Mouse (Mus musculus): ENCODE measurements at regions not wholly inside any gene's neighbourhood (a gene's known extent, or its start where the extent isn't known, plus 50 kb on each side); places are given as distances from the start of the nearest gene placed in this dataset.

DNA sequence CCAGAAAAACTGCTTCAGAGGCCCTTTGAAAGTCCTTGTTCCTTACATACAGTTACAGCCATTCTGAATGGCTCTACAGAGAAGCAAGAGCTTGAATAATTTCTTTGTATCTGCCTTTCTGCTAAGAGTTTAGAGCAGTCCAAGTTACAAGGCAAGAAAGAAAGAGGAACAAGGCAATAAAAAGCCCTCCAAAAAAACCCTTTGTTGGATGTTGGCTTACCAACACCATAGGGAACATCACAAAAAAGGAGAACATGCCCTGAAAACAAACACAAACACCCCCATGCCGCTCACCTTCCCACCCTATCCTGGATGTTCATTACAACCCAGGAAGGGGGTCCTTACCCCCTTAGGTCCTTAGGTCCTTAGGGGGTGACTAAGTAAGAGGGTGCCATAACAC lies 359.2 kb upstream of the Gcfc2 start:
- no peak for DNase-seq (ENCODE audit: extremely low spot score, low spot score)

GRCm38 (mm10) chr6:81586441-81587117 lies 336.9 kb upstream of the Gcfc2 start:
- DNase-seq (ENCODE audit: extremely low spot score, low spot score) = no peak

DNA sequence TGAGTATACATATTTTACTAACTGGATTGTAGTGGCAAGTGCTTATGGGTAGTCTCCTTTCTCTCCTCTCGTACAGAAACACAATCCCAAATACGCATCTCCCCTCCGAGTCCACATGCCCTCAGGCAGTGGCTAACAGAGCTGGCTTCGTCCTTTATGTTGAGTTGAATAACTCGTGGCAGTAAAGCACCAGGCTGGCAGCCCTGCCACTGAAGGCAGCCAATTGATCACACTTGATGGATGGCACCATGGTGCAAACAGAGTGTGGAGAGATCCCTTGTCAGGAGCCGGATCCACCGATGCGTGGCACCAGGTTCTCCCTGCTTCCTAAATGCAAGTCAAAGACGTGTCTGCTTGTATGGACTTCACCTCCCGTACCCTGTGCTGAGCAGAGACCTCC lies 333.7 kb upstream of the Gcfc2 start:
- no peak for DNase-seq (ENCODE audit: extremely low spot score, low spot score)

DNA sequence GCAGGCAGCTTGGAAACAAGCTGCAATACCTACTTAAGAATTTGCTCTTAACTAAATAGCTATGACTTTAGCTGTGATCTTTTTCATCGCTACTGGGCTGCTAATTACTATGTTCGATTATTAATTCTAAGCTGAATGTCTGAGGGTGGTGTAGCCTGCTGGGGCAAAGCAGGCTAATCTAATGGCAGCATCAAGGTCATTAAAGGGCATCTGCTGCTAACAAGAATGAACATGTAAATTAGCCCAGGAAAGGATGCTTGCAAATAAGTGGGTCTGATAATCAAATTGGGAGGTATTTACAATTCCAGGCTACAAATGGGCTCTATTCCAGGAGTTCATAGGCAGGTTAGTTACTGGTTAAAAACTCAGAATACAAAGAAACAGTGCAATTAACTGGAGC lies 327.5 kb upstream of the Gcfc2 start:
- no peak for DNase-seq (ENCODE audit: extremely low spot score, low spot score)

- DNase-seq (ENCODE audit: extremely low spot score, low spot score) = no peak
Observed at GRCm38 (mm10) chr6:81608637-81609036, 314.8 kb upstream of the Gcfc2 start.

DNA sequence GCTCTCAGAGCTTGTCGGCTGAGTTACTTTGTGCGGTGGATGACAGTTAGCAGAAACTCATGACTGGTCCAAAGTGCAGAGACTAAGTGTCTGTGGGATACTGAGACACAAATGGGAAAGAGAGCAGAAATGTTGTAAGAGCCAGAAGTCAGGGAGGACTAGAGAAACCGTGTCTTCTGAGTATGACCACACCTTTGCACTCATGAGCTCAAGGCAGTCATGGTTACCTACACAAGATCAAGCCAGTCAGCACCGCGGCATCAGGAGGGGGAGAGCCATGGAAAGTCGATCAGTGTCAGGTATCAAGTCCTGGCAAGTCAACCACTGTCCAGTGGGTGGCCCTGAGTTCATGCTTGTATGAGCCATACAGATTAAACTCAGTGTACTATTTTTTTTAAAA lies 311.5 kb upstream of the Gcfc2 start:
- DNase-seq (ENCODE audit: extremely low spot score, low spot score) = no peak

GRCm38 (mm10) chr6:81618018-81618417 lies 305.5 kb upstream of the Gcfc2 start:
- DNase-seq (ENCODE audit: extremely low spot score, low spot score) = no peak

GRCm38 (mm10) chr6:81621028-81621427 lies 302.4 kb upstream of the Gcfc2 start:
- no peak for DNase-seq (ENCODE audit: extremely low spot score, low spot score)

GRCm38 (mm10) chr6:81622714-81623113 lies 300.8 kb upstream of the Gcfc2 start:
- DNase-seq (ENCODE audit: extremely low spot score, low spot score) = no peak

DNA sequence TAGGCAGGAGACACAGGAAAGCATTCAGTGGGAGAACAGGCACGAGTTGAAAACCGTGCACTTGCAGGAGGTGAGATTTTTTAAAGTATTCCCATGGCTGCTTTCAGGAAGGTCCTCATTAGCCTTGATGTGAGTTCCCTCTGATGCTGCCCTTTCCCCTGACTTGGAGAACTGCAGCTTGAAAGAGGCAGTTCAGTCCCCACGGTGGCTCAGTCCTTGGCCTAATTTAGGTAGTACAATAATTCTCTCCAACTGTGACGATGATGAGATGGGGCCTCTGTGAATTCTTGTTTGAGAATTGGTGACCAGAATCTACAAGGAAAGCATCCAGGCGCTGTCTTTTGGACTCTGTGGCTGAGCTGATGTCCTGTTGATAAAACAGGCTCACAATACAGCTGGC lies 298.5 kb upstream of the Gcfc2 start:
- no peak for DNase-seq (ENCODE audit: extremely low spot score, low spot score)

DNA sequence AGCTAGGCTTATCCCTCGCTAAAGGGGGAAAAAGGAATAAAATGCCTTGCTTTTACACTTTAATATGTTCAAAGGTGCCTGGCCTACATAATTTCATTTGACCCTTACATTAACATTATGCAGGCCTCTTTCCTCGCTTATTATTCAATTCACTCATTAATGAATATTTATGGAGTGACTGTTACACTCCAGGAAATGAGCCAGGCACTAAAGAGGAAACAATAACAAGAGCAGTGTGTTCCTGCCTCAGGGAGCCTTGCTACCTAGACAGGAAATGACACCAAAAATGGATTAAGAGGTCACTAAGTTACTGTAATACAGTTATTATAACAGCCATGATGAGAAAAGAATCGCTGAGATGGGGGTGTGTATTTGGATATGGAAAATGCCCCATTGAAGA lies 289.9 kb upstream of the Gcfc2 start:
- DNase-seq (ENCODE audit: extremely low spot score, low spot score) = no peak

GRCm38 (mm10) chr6:81647615-81648375 lies 275.7 kb upstream of the Gcfc2 start:
- DNase-seq (ENCODE audit: extremely low spot score, low spot score) = no peak

GRCm38 (mm10) chr6:81651856-81652255 lies 271.6 kb upstream of the Gcfc2 start:
- DNase-seq (ENCODE audit: extremely low spot score, low spot score) = no peak

DNA sequence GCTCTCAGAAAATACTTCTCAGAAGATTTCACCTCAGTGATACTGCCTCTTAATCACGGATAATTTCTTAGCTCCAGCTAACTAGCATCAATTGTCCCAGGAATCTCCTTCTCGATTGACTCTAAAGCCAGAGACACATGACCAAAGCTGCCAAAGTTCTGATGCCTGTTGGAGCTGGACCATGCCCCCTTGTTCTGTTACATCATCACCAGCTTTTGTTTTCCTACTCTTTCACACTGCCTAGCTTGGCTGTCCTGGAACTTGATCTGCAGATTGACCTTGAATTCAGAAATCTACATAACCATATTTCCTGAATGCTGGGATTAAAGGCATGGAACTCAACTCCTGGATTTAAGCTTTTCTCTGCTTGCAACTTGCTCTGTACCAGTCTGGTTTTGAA lies 268.3 kb upstream of the Gcfc2 start:
- no peak for DNase-seq (ENCODE audit: extremely low spot score, low spot score)

DNA sequence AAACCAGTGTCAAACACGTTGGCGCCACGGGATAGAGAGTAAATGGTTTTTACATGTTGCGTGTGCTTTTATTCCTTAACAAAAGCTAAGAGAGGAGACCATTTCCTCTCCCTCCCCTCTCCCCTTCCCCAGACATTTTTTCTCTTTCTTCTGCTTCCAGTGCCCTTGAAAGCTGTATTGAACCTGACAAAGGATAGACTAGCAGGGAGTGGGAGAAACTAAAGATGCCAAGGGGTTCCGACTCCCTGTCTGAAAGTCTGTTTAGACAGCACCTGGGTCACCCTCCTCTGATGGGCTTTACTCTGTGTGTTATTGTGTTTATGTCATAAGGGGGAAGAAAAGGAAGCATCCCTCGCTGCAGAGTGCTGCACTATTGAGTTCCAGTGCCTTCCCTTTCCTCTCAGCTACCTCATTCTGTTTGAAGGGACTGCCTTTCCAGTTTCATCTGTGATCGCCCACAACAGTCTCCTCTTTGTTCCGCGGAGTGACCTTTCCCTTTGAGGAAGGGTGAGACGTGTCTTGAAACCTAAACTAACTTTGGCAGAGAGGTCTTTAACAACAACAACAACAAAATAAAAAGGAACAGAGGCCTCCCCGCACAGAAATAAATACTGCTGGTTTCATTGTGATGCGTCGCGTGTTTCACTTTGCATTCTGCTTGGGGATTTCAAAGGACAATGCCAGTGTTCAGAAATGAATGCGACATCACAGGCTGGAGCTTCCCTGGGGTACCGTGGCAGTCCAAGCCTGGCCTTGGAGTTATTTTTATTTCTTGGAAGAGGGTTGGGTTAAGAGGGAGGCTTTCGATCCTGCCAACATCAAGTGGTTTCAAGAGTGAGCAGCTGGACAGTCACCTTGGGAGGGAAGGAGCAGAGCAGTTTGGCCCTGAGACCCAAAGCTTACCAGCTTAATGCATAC lies 262.7 kb upstream of the Gcfc2 start:
- no peak for DNase-seq (ENCODE audit: extremely low spot score, low spot score)

DNA sequence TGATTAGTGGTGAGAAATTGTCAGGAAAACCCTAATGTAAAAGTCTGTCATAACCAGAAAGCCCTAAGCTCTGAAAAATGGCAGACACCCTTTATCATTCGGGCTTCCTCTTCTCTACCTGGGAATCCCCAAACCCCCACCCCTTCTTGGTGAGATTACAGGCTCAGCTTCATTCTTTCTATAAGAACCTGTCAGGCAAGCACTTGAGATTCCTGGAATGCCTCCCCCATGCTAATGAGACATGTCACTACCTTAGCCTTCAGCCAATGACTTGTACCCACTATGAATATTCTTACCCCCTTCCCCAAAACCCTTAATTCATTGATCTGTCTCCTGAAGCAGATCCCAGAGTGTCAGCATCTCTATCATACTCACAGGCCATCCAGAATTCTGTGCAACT lies 254.5 kb upstream of the Gcfc2 start:
- no peak for DNase-seq (ENCODE audit: extremely low spot score, low spot score)

- DNase-seq (ENCODE audit: extremely low spot score, low spot score) = no peak
Observed at GRCm38 (mm10) chr6:81673316-81673715, 250.2 kb upstream of the Gcfc2 start.

DNA sequence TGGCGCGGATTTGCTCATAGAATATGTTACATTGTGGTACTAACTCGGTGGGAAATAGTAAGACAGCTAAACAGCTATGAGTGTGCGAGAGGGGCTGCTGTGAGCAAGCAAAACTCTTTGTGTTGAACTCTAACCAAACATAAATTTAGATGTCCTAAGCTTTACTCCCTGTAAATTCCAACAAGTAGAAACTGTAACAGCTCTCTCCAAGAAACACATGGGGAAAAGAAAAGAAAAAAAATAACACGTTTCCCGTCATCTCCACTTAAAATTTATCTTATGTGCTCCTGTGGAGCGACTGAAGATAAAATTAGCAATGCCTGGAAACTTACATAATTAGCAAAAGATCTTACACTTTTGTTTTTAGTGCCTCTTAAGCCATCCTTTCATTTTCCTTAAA lies 226.2 kb upstream of the Gcfc2 start:
- no peak for DNase-seq (ENCODE audit: extremely low spot score, low spot score)

DNA sequence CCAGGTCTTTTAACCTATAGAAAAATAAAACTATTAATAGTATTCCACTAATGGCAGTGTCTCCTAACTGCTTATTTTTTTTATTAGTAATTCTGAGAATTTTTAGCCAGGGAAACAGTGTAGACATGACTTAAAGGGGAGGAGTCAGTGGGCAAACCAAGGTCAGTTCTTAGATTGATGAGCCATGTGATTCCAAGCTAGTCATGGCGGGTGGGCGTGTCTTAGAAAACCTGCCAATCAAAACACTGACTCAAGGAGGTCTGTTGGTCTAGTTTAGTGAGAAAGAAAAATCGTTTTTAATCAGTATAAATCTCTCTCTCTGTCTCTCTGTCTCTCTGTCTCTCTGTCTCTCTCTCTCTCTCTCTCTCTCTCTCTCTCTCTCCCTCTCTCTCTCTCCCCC lies 225.3 kb upstream of the Gcfc2 start:
- DNase-seq (ENCODE audit: extremely low spot score, low spot score) = no peak

DNA sequence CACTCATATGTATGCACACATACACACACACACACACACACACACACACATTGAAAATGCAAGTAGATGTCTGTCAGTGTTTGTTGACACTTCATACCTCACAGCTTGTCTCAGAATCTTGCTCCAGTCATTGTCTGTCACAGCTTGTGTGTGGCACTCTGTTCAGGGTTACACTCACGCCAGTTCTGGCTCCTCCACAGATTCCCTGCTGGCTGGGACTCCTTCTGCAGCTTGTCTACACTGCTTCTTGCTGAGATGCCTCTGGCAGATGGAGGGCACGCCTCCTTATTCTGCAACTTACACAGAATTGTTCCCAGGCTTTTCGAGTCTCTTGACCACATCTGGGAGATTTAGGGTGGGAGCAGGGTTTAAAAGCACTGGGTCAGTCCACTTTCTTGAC lies 208.6 kb upstream of the Gcfc2 start:
- no peak for DNase-seq (ENCODE audit: extremely low spot score, low spot score)

- no peak for DNase-seq (ENCODE audit: extremely low spot score, low spot score)
Observed at GRCm38 (mm10) chr6:81716371-81716770, 207.1 kb upstream of the Gcfc2 start.
